Mouse (Mus musculus): ENCODE results near the gene Fam25c. TPM values are rescaled to one million over a fixed set of nuclear protein-coding genes. Genes with fewer than 3 reads are reported as not detected.

Fam25c gene
- polyA plus RNA-seq, 1 experiment from 2014 or later: not detected

DNA sequence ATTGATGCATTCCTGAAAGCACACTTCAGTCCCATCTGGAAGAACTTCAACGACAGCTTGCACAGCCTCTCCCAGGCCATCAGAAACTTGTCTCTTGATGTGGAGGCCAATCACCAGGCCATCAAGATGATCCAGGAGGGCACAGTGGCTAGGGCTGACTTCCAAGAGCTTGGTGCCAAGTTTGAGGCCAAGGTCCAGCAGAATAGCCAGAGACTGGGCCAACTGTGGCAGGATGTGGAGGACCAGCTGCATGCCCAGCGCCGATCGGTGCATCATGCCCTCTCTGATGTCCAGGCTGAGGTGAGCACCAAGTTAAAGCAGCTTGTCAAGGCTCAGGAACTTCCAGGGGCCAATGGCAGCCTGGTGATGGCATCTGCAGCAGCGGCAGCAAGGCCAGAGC lies 42.6 kb upstream of the Fam25c start:
- ATAC-seq: no peak
- H3K27me3 ChIP-seq (replicated peaks; ENCODE audit: control insufficient read depth, insufficient read depth, low read length): no peaks in the 10 kb centered on the region
- H3K27ac ChIP-seq (ENCODE audit: low read depth, low read length): no peak overlapping the region
- no peaks in the 10 kb centered on the region for H3K9me3 ChIP-seq (ENCODE audit: control insufficient read depth)
- no peaks in the 10 kb centered on the region for H3K4me1 ChIP-seq (replicated peaks; ENCODE audit: control insufficient read depth, insufficient read depth, low read length)
- H3K36me3 ChIP-seq (ENCODE audit: control insufficient read depth, insufficient read depth): peaks cover 9% of the 10 kb centered on the region; the same call in 1 of the 2 replicates
- no peak for TF ChIP-seq CTCF (IDR thresholded peaks at IDR 0.05; ENCODE audit: low read depth)
- H3K9ac ChIP-seq (ENCODE audit: low read depth, low read length): no peak overlapping the region
- no peak overlapping the region for H3K4me3 ChIP-seq (ENCODE audit: low read depth, low read length)
- H3K4me2 ChIP-seq (replicated peaks; ENCODE audit: low read depth): no peak overlapping the region
- 94% methylated on average over 5 of the region's 5 CpGs for WGBS

DNA sequence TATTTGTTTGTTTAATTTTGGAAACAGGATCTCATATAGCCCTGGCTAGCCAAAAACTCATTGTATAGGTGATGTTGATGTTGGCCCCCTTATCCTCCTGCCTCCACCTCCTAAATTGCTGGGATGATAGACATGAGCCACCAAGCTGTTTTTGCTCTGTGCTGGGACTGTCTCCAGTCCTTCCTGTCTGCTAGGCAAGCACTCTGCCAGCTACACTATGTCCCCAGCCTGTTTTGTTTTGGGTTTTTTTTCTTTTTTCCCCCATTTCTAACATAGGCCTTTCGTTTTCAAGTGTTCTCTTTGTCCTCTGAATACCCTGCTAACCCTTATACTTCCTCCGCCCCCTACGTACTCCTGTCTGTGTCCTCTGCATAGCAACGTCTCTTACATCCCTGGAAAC lies 38.1 kb upstream of the Fam25c start:
- H3K4me1 ChIP-seq (replicated peaks; ENCODE audit: control insufficient read depth, insufficient read depth, low read length): no peaks in the 10 kb centered on the region
- H3K9ac ChIP-seq (ENCODE audit: low read depth, low read length): no peak overlapping the region
- no peaks in the 10 kb centered on the region for H3K36me3 ChIP-seq (ENCODE audit: control insufficient read depth, insufficient read depth)
- no peak for ATAC-seq
- 69% methylated on average over 4 of the region's 4 CpGs for WGBS
- no peaks in the 10 kb centered on the region for H3K9me3 ChIP-seq (ENCODE audit: control insufficient read depth)
- H3K4me3 ChIP-seq (ENCODE audit: low read depth, low read length): no peak overlapping the region
- no peaks in the 10 kb centered on the region for H3K27me3 ChIP-seq (replicated peaks; ENCODE audit: control insufficient read depth, insufficient read depth, low read length)
- no peak for TF ChIP-seq CTCF (IDR thresholded peaks at IDR 0.05; ENCODE audit: low read depth)
- no peak overlapping the region for H3K27ac ChIP-seq (ENCODE audit: low read depth, low read length)
- no peak overlapping the region for H3K4me2 ChIP-seq (replicated peaks; ENCODE audit: low read depth)

DNA sequence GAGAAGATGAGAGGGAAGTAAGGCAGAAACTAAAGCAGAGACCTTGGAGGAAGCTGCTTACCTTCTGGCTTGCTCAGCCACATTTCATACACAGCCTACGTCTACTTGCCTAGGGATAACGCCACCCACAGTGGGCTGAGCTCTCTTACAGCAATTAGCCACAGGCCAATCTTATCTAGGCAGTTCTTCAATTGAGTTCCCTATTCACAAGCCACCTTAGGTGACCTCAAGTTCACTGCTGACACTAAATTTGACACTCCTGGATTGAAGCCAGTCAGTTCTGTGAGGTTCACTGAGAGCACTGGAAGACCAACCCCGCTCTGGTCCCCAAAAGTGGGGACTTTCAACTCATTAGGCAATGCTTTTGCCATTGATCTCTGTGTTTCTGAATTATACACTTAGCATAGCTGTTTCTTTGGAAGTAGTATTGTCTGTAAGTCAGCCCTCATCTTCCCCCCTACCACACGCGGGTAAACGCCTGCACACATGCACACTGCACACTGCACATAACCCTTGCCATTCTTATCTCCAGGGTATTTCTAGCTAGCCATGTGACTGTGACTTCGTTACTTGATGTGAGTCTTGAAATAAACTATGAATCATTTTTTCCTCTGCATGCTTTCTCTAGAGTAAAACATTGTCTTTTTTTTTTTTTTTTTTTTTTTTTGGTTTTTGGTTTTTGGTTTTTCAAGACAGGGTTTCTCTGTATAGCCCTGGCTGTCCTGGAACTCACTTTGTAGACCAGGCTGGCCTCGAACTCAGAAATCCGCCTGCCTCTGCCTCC lies 27.9 kb upstream of the Fam25c start:
- H3K4me2 ChIP-seq (replicated peaks; ENCODE audit: low read depth): no peak overlapping the region
- no peak for ATAC-seq
- no peak overlapping the region for H3K4me3 ChIP-seq (ENCODE audit: low read depth, low read length)
- H3K36me3 ChIP-seq (ENCODE audit: control insufficient read depth, insufficient read depth): no peaks in the 10 kb centered on the region
- no peaks in the 10 kb centered on the region for H3K4me1 ChIP-seq (replicated peaks; ENCODE audit: control insufficient read depth, insufficient read depth, low read length)
- 91% methylated on average over 9 of the region's 9 CpGs for WGBS
- H3K9ac ChIP-seq (ENCODE audit: low read depth, low read length): no peak overlapping the region
- no peaks in the 10 kb centered on the region for H3K9me3 ChIP-seq (ENCODE audit: control insufficient read depth)
- no peaks in the 10 kb centered on the region for H3K27me3 ChIP-seq (replicated peaks; ENCODE audit: control insufficient read depth, insufficient read depth, low read length)
- no peak for TF ChIP-seq CTCF (IDR thresholded peaks at IDR 0.05; ENCODE audit: low read depth)
- no peak overlapping the region for H3K27ac ChIP-seq (ENCODE audit: low read depth, low read length)

DNA sequence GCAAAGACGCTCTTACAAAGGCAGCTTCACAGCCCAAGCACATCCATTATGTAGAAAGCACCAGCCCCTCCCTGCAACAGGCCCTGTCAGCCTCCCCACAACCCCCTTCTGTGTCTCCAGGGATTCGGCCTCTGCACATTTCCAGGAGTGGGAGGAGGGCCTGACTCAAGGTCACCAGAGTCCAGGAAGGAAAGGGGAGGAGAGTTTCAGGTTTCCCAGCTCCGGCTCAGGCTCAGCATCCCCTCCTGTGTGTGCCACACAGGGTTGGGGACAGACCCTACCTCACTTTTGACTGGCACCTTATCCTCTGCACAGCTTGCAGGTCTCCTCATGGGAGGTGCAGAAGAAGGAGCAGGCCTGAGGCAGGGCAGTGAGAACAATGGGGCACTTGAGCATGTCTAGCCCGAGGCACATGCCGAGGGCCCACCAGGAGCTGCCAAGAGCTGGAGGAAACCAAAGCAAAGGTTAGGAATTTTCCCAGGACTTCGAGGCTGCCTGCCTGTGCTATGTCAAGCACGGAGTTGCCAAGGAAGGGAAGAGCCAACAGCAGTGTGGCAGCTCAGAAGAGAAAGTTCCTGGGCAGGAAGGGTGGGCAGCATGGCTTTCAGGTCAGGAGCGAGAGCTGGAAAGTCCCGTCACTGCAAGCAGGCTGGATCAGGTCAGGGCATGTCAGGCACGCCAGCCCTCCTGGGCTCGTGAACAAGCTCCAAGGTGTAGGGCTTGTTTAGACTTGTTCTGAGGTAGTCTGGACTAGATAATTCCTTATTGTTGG lies 23.5 kb upstream of the Fam25c start:
- H3K4me3 ChIP-seq (ENCODE audit: low read depth, low read length): no peak overlapping the region
- no peak overlapping the region for H3K27ac ChIP-seq (ENCODE audit: low read depth, low read length)
- no peaks in the 10 kb centered on the region for H3K4me1 ChIP-seq (replicated peaks; ENCODE audit: control insufficient read depth, insufficient read depth, low read length)
- TF ChIP-seq CTCF (IDR thresholded peaks at IDR 0.05; ENCODE audit: low read depth): no peak
- no peak overlapping the region for H3K9ac ChIP-seq (ENCODE audit: low read depth, low read length)
- H3K4me2 ChIP-seq (replicated peaks; ENCODE audit: low read depth): no peak overlapping the region
- no peaks in the 10 kb centered on the region for H3K27me3 ChIP-seq (replicated peaks; ENCODE audit: control insufficient read depth, insufficient read depth, low read length)
- H3K36me3 ChIP-seq (ENCODE audit: control insufficient read depth, insufficient read depth): no peaks in the 10 kb centered on the region
- H3K9me3 ChIP-seq (ENCODE audit: control insufficient read depth): no peaks in the 10 kb centered on the region
- WGBS: 56% methylated on average over 11 of the region's 11 CpGs
- ATAC-seq: no peak

DNA sequence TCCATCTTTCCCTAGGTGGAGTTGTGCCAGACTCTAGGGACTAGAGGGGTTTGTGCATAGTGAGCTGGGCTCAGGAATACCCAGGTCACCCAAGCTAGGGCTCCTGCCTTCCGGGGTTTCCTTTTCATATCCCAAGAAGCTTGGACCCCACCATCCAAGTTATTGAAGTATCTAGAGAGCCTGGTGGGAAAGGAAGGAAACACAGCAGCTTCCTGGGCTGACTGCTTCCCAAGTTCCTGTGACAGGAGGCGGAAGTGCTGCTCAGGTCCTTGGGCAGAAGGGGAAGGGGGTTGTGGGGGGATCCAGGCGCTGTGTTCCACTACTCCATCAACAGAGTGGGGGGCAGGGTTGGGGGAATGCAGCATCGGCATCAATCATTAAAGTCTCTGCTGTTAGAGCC lies 21.9 kb upstream of the Fam25c start:
- no peaks in the 10 kb centered on the region for H3K4me1 ChIP-seq (replicated peaks; ENCODE audit: control insufficient read depth, insufficient read depth, low read length)
- no peaks in the 10 kb centered on the region for H3K9me3 ChIP-seq (ENCODE audit: control insufficient read depth)
- H3K27me3 ChIP-seq (replicated peaks; ENCODE audit: control insufficient read depth, insufficient read depth, low read length): no peaks in the 10 kb centered on the region
- H3K36me3 ChIP-seq (ENCODE audit: control insufficient read depth, insufficient read depth): no peaks in the 10 kb centered on the region
- H3K27ac ChIP-seq (ENCODE audit: low read depth, low read length): no peak overlapping the region
- H3K4me3 ChIP-seq (ENCODE audit: low read depth, low read length): no peak overlapping the region
- WGBS: 74% methylated on average over 4 of the region's 4 CpGs
- ATAC-seq: no peak
- H3K9ac ChIP-seq (ENCODE audit: low read depth, low read length): no peak overlapping the region
- no peak for TF ChIP-seq CTCF (IDR thresholded peaks at IDR 0.05; ENCODE audit: low read depth)
- peak overlapping the region; percentile 27 for H3K4me2 ChIP-seq (replicated peaks; ENCODE audit: low read depth)

DNA sequence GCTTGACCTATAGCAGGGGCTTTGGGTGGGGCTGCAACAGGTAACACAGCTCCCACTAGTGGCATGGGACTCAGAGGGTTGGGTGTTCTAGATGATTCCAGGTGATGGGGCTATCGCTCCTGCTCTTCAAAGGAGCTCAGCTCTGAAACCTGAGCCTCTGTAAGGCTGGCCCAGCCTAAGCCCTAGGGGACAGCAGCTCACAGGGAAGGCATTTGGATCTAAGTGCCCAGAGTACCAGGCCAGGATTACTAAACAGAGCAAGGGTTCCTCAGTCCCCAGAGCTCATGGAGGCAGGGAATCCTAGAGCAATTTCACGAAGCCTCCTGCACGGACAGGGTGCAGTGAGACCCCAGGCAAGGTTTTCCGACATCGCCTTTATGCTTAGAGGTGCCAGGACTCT lies 20.7 kb upstream of the Fam25c start:
- no peak overlapping the region for H3K27ac ChIP-seq (ENCODE audit: low read depth, low read length)
- no peak; the same call in 1 of the 2 replicates for TF ChIP-seq CTCF (IDR thresholded peaks at IDR 0.05; ENCODE audit: low read depth)
- no peaks in the 10 kb centered on the region for H3K27me3 ChIP-seq (replicated peaks; ENCODE audit: control insufficient read depth, insufficient read depth, low read length)
- no peak for ATAC-seq
- no peak overlapping the region for H3K9ac ChIP-seq (ENCODE audit: low read depth, low read length)
- no peaks in the 10 kb centered on the region for H3K4me1 ChIP-seq (replicated peaks; ENCODE audit: control insufficient read depth, insufficient read depth, low read length)
- H3K4me3 ChIP-seq (ENCODE audit: low read depth, low read length): 0 out of 2 replicates have a peak overlapping the region, but pooled peaks have one; percentile 2
- no peaks in the 10 kb centered on the region for H3K9me3 ChIP-seq (ENCODE audit: control insufficient read depth)
- H3K36me3 ChIP-seq (ENCODE audit: control insufficient read depth, insufficient read depth): no peaks in the 10 kb centered on the region
- whole genome bisulfite sequencing: 78% methylated on average over 5 of the region's 5 CpGs
- no peak overlapping the region for H3K4me2 ChIP-seq (replicated peaks; ENCODE audit: low read depth)
